Mouse (Mus musculus) 416B (cell line): Measurements from ENCODE around the gene Rnf225.

Experiments used
- DNase-seq: peaks from one replicate; pipeline ENCODE4 v3.0.0; 2011; ENCODE audit warnings: low read depth

Gene Rnf225

DNA sequence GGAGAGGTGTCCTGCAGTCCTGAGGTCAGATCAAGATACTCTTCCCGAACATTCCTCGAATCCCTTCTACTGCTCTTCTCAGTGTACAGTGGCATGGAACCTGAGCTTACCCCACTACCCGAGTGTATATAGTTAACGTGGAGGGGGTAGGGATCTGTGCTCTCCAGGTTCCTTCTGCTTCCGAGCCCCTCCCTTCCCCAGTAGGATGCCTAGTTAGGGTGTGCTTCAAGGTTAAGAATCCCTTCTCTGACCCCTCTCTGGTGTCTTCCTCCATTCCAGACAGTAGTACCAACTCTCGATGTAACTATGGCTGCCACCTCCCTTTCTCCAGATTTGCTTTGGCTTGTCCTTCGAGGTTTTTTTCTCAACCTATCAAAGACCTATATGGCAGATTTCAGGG, 53.1 kb downstream of the Rnf225 start:
- no peak for DNase-seq
